Comparison of ENCODE assay signal across 10 mouse cellular contexts in the genomic region with DNA sequence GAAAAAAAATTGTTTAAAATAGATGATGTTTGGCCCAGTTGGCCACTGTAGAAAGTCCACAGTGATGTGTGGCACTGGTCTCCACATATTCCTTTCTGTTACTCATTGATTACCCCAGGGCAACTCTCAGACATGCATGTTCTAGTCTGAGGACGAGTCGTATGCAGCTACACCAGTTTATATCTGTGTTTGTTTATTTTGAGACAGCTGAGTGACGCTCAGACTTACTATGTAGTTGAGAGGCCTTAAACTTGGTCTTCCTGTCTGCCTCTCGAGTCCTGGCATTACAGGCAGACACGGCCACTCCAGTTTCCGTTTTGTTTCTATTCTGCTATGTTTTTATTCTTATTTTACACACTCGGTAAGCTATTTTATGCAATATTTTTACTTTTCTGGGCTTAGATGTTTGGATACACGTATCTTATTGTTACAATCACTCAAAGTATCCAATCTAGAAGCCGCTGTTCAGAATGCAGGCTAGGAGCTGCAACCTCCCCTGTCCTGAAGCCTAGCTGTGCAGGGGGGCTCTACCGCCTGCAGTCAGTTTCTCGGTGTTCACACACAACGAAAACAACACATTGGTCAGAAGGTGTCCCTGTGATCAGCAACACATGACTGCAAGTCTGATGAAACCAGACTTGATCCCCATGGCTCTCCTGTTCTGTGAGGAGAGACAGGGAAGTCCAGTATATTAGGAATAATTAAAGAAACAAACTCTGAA. TPM values are rescaled to one million over a fixed set of nuclear protein-coding genes. Genes with fewer than 3 reads are reported as not detected.
DNase-seq lines count a peak whose midpoint lies in the region; ATAC-seq lines count a peak whose summit lies in the region.
"Had no signal": no experiment of that assay in that cellular context is flagged by ENCODE, and none has a peak within 500 bp of the region (broad histone marks: within the 10 kb centered on the region; RNA-seq: fewer than 3 reads in every experiment).

No protein-coding gene starts in this region.

- 68% methylated on average over 12 of the region's 12 CpGs for WGBS in heart, embryonic 12.5 days
- WGBS in lung, embryonic 15.5 days = 51% methylated on average over 12 of the region's 12 CpGs
- 74% methylated on average over 12 of the region's 12 CpGs for WGBS in liver, embryonic 16.5 days (ENCODE audit: insufficient replicate concordance)

- peaks cover 26% of the 10 kb centered on the region for H3K4me1 ChIP-seq in heart, embryonic 12.5 days (replicated peaks)
- H3K4me1 ChIP-seq in lung, embryonic 15.5 days = peaks cover 27% of the 10 kb centered on the region
- peaks cover 32% of the 10 kb centered on the region for H3K4me1 ChIP-seq in liver, embryonic 16.5 days (ENCODE audit: control insufficient read depth, low read depth, low read length)

- H3K36me3 ChIP-seq in heart, embryonic 12.5 days = peaks cover 3% of the 10 kb centered on the region; the same call in 1 of the 2 replicates
- no peaks in the 10 kb centered on the region for H3K36me3 ChIP-seq in lung, embryonic 15.5 days
- H3K36me3 ChIP-seq in liver, embryonic 16.5 days (ENCODE audit: control insufficient read depth, insufficient read depth) = peaks cover 11% of the 10 kb centered on the region

- H3K27me3 ChIP-seq in heart, embryonic 12.5 days (replicated peaks) = no peaks in the 10 kb centered on the region
- H3K27me3 ChIP-seq in lung, embryonic 15.5 days = no peaks in the 10 kb centered on the region
- no peaks in the 10 kb centered on the region for H3K27me3 ChIP-seq in liver, embryonic 16.5 days (ENCODE audit: control insufficient read depth, insufficient read depth, low read depth, low read length)

- H3K9me3 ChIP-seq in heart, embryonic 12.5 days (replicated peaks) = no peaks in the 10 kb centered on the region
- no peaks in the 10 kb centered on the region for H3K9me3 ChIP-seq in lung, embryonic 15.5 days
- H3K9me3 ChIP-seq in liver, embryonic 16.5 days (replicated peaks; ENCODE audit: control insufficient read depth, low read length) = no peaks in the 10 kb centered on the region

- no peak overlapping the region; the same call in 1 of the 2 replicates for H3K27ac ChIP-seq in heart, embryonic 12.5 days (ENCODE audit: poor library complexity, severe bottlenecking)
- peak overlapping the region; percentile 20; the same call in 1 of the 2 replicates for H3K27ac ChIP-seq in lung, embryonic 15.5 days
- no peak overlapping the region for H3K27ac ChIP-seq in liver, embryonic 16.5 days (ENCODE audit: low read length)
- H3K27ac ChIP-seq: left cerebral cortex, adult 2 months had no signal

- intact Hi-C loops in heart, postnatal 36 days (cut with DNase I) = loop anchor here (1.0 kb wide), 1 partner anchor 14 kb away; no protein-coding TSS in a partner anchor

- peak overlapping the region; percentile 17; the same call in 1 of the 2 replicates for H3K4me2 ChIP-seq in heart, embryonic 12.5 days
- H3K4me2 ChIP-seq in lung, embryonic 15.5 days = peak overlapping the region; percentile 39
- peak overlapping the region; percentile 99 for H3K4me2 ChIP-seq in liver, embryonic 16.5 days (ENCODE audit: low read depth, low read length)

- DNase-seq in heart, postnatal 36 days = no peak
- no peak for DNase-seq in lung, postnatal 14 days
- peak; percentile 51 for DNase-seq in NIH3T3 (ENCODE audit: low read depth)
- DNase-seq in cerebellum, postnatal 25 days = no peak
- no peak for DNase-seq in spleen, postnatal 14 days (ENCODE audit: low spot score in 2 of 2)
- DNase-seq: adrenal gland, postnatal 36 days had no signal

- ATAC-seq in heart, embryonic 12.5 days (ENCODE audit: insufficient number of reproducible peaks, low FRiP score) = no peak
- ATAC-seq in lung, embryonic 15.5 days (ENCODE audit: borderline replicate concordance, extremely low read depth, low FRiP score, low TSS enrichment) = no peak
- no peak for ATAC-seq in liver, embryonic 16.5 days (ENCODE audit: low read depth)

- no peak overlapping the region for H3K4me3 ChIP-seq in heart, embryonic 12.5 days
- H3K4me3 ChIP-seq in lung, embryonic 15.5 days = no peak overlapping the region
- H3K4me3 ChIP-seq in liver, embryonic 16.5 days (ENCODE audit: low read depth, low read length) = peak overlapping the region; percentile 86
- H3K4me3 ChIP-seq: left cerebral cortex, adult 2 months had no signal

- H3K9ac ChIP-seq in heart, embryonic 12.5 days = peak overlapping the region; percentile 20; the same call in 1 of the 2 replicates
- H3K9ac ChIP-seq in lung, embryonic 15.5 days = no peak overlapping the region
- peak overlapping the region; percentile 33; the same call in 1 of the 2 replicates for H3K9ac ChIP-seq in liver, embryonic 16.5 days (ENCODE audit: low read depth, low read length)

RNA-seq across cellular contexts. Expression of a gene that starts 12.4 kb away (rescaled TPM):
- 16.8 and 17.4 TPM in 2 replicates for polyA plus RNA-seq in heart, embryonic 12.5 days (2016; fragmentation: Nextera tagmentation; extraction: Ambion mirVana)
- 10 to 100 TPM; 50.9 to 53.6 TPM for total RNA-seq in heart, postnatal 36 days (2021)
- 18.4 and 19.3 TPM in 2 replicates for polyA plus RNA-seq in lung, embryonic 15.5 days (2015; fragmentation: Nextera tagmentation; extraction: Ambion mirVana)
- polyA plus RNA-seq in liver, embryonic 16.5 days (2015; fragmentation: Nextera tagmentation; extraction: Ambion mirVana) = 11.7 and 17.4 TPM in 2 replicates

RNA-seq across cellular contexts. Expression of a gene that starts 34.3 kb away (rescaled TPM):
- 9.0 and 10.2 TPM in 2 replicates for polyA plus RNA-seq in heart, embryonic 12.5 days (2016; fragmentation: Nextera tagmentation; extraction: Ambion mirVana)
- 1 to 10 TPM; 4.4 to 5.2 TPM for total RNA-seq in heart, postnatal 36 days (2021)
- polyA plus RNA-seq in lung, embryonic 15.5 days (2015; fragmentation: Nextera tagmentation; extraction: Ambion mirVana) = 9.6 and 10.7 TPM in 2 replicates
- 5.7 and 6.4 TPM in 2 replicates for polyA plus RNA-seq in liver, embryonic 16.5 days (2015; fragmentation: Nextera tagmentation; extraction: Ambion mirVana)

RNA-seq across cellular contexts. Expression of a gene that starts 48.9 kb away (rescaled TPM):
- polyA plus RNA-seq in heart, embryonic 12.5 days (2016; fragmentation: Nextera tagmentation; extraction: Ambion mirVana) = 5.4 and 5.8 TPM in 2 replicates
- 10 to 100 TPM in 1 of 2 experiments, 1 to 10 TPM in 1; 5.1 to 15.6 TPM for total RNA-seq in heart, postnatal 36 days (2021)
- polyA plus RNA-seq in lung, embryonic 15.5 days (2015; fragmentation: Nextera tagmentation; extraction: Ambion mirVana) = 1.5 and 1.7 TPM in 2 replicates
- polyA plus RNA-seq in liver, embryonic 16.5 days (2015; fragmentation: Nextera tagmentation; extraction: Ambion mirVana) = 2.0 and 2.3 TPM in 2 replicates

Comparison
In these comparisons a context has a peak if more than half of its experiments do, and no peak if none do; other contexts are left out.
1. H3K4me2 ChIP-seq: peak in every context shown above with its lines; median percentile 99 in liver, embryonic 16.5 days; 39 in lung, embryonic 15.5 days; 17 in heart, embryonic 12.5 days.